Mouse (Mus musculus) cerebellum, adult 9-11 months (tissue): ENCODE measurements around the gene Stbd1.

Experiments used
- DNase-seq: peaks from one replicate; pipeline ENCODE4 v3.0.0; 2022

Stbd1 gene

GRCm38 (mm10) chr5:92640861-92641260, 38.0 kb downstream of the Stbd1 start:
- no peak for DNase-seq
